Mouse (Mus musculus): ENCODE results near the gene Lrrc61. TPM values are rescaled to one million over a fixed set of nuclear protein-coding genes. Genes with fewer than 3 reads are reported as not detected.

Gene Lrrc61
- polyA plus RNA-seq, 1 experiment from 2014 or later = 9.7 TPM

- WGBS = 87% methylated on average over 4 of the region's 4 CpGs
- H3K9ac ChIP-seq (ENCODE audit: low read depth, low read length) = no peak overlapping the region
Measured at GRCm38 (mm10) chr6:48565693-48566310, 11.2 kb downstream of the Lrrc61 start.

GRCm38 (mm10) chr6:48566312-48566711 is 11.7 kb downstream of the Lrrc61 start:
- WGBS = 28% methylated on average over 5 of the region's 5 CpGs
- Histone ChIP-seq H3K4me3 (ENCODE audit: low read length) (no peak overlapping the region), H3K4me2 (replicated peaks; ENCODE audit: low read depth, low read length) (no peak overlapping the region), H3K27ac (ENCODE audit: low read depth, low read length) (peak overlapping the region; percentile 15; the same call in 1 of the 2 replicates), H3K9ac (ENCODE audit: low read depth, low read length) (no peak overlapping the region), H3K36me3 (ENCODE audit: control insufficient read depth, insufficient read depth, low read length) (no peaks in the 10 kb centered on the region), H3K4me1 (ENCODE audit: control insufficient read depth, insufficient read depth, low read length) (peaks cover 19% of the 10 kb centered on the region; the same call in 1 of the 2 replicates), H3K9me3 (ENCODE audit: control insufficient read depth, low read length) (no peaks in the 10 kb centered on the region), H3K27me3 (ENCODE audit: control insufficient read depth, insufficient read depth, low read length) (no peaks in the 10 kb centered on the region)
- peak; percentile 65; the same call in 1 of the 2 replicates for ATAC-seq (ENCODE audit: low FRiP score, low TSS enrichment)

More at GRCm38 (mm10) chr6:48565693-48566310, 11.2 kb downstream of the Lrrc61 start:
- no peak overlapping the region for H3K4me2 ChIP-seq (replicated peaks; ENCODE audit: low read depth, low read length)
- H3K36me3 ChIP-seq (ENCODE audit: control insufficient read depth, insufficient read depth, low read length) = no peaks in the 10 kb centered on the region
- H3K9me3 ChIP-seq (ENCODE audit: control insufficient read depth, low read length) = no peaks in the 10 kb centered on the region
- no peak overlapping the region for H3K4me3 ChIP-seq (ENCODE audit: low read length)
- H3K27me3 ChIP-seq (ENCODE audit: control insufficient read depth, insufficient read depth, low read length) = no peaks in the 10 kb centered on the region
- peak overlapping the region; percentile 15; the same call in 1 of the 2 replicates for H3K27ac ChIP-seq (ENCODE audit: low read depth, low read length)
- ATAC-seq (ENCODE audit: low FRiP score, low TSS enrichment) = no peak; the same call in 1 of the 2 replicates
- H3K4me1 ChIP-seq (ENCODE audit: control insufficient read depth, insufficient read depth, low read length) = peaks cover 18% of the 10 kb centered on the region; the same call in 1 of the 2 replicates

- peak; percentile 47; the same call in 1 of the 2 replicates for ATAC-seq (ENCODE audit: low FRiP score, low TSS enrichment)
- H3K27me3 ChIP-seq (ENCODE audit: control insufficient read depth, insufficient read depth, low read length) = no peaks in the 10 kb centered on the region
- no peaks in the 10 kb centered on the region for H3K9me3 ChIP-seq (ENCODE audit: control insufficient read depth, low read length)
- no peak overlapping the region for H3K4me2 ChIP-seq (replicated peaks; ENCODE audit: low read depth, low read length)
- no peak overlapping the region for H3K9ac ChIP-seq (ENCODE audit: low read depth, low read length)
- peaks cover 29% of the 10 kb centered on the region; the same call in 1 of the 2 replicates for H3K4me1 ChIP-seq (ENCODE audit: control insufficient read depth, insufficient read depth, low read length)
- peak overlapping the region; percentile 51; the same call in 1 of the 2 replicates for H3K27ac ChIP-seq (ENCODE audit: low read depth, low read length)
- no peak overlapping the region for H3K4me3 ChIP-seq (ENCODE audit: low read length)
- 75% methylated on average over 21 of the region's 21 CpGs for WGBS
- no peaks in the 10 kb centered on the region for H3K36me3 ChIP-seq (ENCODE audit: control insufficient read depth, insufficient read depth, low read length)
Measured at GRCm38 (mm10) chr6:48568036-48568984, 13.7 kb downstream of the Lrrc61 start.

GRCm38 (mm10) chr6:48569065-48569807 is 14.6 kb downstream of the Lrrc61 start:
- no peaks in the 10 kb centered on the region for H3K36me3 ChIP-seq (ENCODE audit: control insufficient read depth, insufficient read depth, low read length)
- peaks cover 30% of the 10 kb centered on the region; the same call in 1 of the 2 replicates for H3K4me1 ChIP-seq (ENCODE audit: control insufficient read depth, insufficient read depth, low read length)
- no peak overlapping the region for H3K4me2 ChIP-seq (replicated peaks; ENCODE audit: low read depth, low read length)
- no peaks in the 10 kb centered on the region for H3K9me3 ChIP-seq (ENCODE audit: control insufficient read depth, low read length)
- H3K9ac ChIP-seq (ENCODE audit: low read depth, low read length) = no peak overlapping the region
- no peak overlapping the region for H3K4me3 ChIP-seq (ENCODE audit: low read length)
- no peak for ATAC-seq (ENCODE audit: low FRiP score, low TSS enrichment)
- no peaks in the 10 kb centered on the region for H3K27me3 ChIP-seq (ENCODE audit: control insufficient read depth, insufficient read depth, low read length)
- peak overlapping the region; percentile 51; the same call in 1 of the 2 replicates for H3K27ac ChIP-seq (ENCODE audit: low read depth, low read length)
- 68% methylated on average over 8 of the region's 8 CpGs for WGBS

GRCm38 (mm10) chr6:48572014-48572413 is 17.4 kb downstream of the Lrrc61 start:
- Histone ChIP-seq H3K36me3 (ENCODE audit: control insufficient read depth, insufficient read depth, low read length) (no peaks in the 10 kb centered on the region), H3K4me2 (replicated peaks; ENCODE audit: low read depth, low read length) (peak overlapping the region; percentile 35), H3K27me3 (ENCODE audit: control insufficient read depth, insufficient read depth, low read length) (no peaks in the 10 kb centered on the region), H3K27ac (ENCODE audit: low read depth, low read length) (peak overlapping the region; percentile 73; the same call in 1 of the 2 replicates), H3K4me3 (ENCODE audit: low read length) (peak overlapping the region; percentile 11; the same call in 1 of the 2 replicates), H3K9ac (ENCODE audit: low read depth, low read length) (peak overlapping the region; percentile 28; the same call in 1 of the 2 replicates), H3K9me3 (ENCODE audit: control insufficient read depth, low read length) (no peaks in the 10 kb centered on the region), H3K4me1 (ENCODE audit: control insufficient read depth, insufficient read depth, low read length) (peaks cover 24% of the 10 kb centered on the region; the same call in 1 of the 2 replicates)
- no peak for ATAC-seq (ENCODE audit: low FRiP score, low TSS enrichment)
- 92% methylated on average over 5 of the region's 5 CpGs for WGBS

- H3K9ac ChIP-seq (ENCODE audit: low read depth, low read length) = peak within 1 kb of the TSS; percentile 28; the same call in 1 of the 2 replicates
- WGBS = 13% methylated on average over 6 of the region's 6 CpGs
- H3K9me3 ChIP-seq (ENCODE audit: control insufficient read depth, low read length) = no peaks in the 10 kb centered on the region
- peak within 1 kb of the TSS; percentile 11; the same call in 1 of the 2 replicates for H3K4me3 ChIP-seq (ENCODE audit: low read length)
- H3K27ac ChIP-seq (ENCODE audit: low read depth, low read length) = peak within 1 kb of the TSS; percentile 73; the same call in 1 of the 2 replicates
- peak; percentile 69 for ATAC-seq (ENCODE audit: low FRiP score, low TSS enrichment)
- H3K36me3 ChIP-seq (ENCODE audit: control insufficient read depth, insufficient read depth, low read length) = no peaks in the 10 kb centered on the region
- no peaks in the 10 kb centered on the region for H3K27me3 ChIP-seq (ENCODE audit: control insufficient read depth, insufficient read depth, low read length)
- peak within 1 kb of the TSS; percentile 35 for H3K4me2 ChIP-seq (replicated peaks; ENCODE audit: low read depth, low read length)
- H3K4me1 ChIP-seq (ENCODE audit: control insufficient read depth, insufficient read depth, low read length) = peaks cover 26% of the 10 kb centered on the region; the same call in 1 of the 2 replicates
Measured at GRCm38 (mm10) chr6:48572572-48573061, 18.0 kb downstream of the Lrrc61 start, which contains the start of gene Rarres2. Rarres2 (minus strand) TSS chr6:48572789.

- Histone ChIP-seq H3K27ac (ENCODE audit: low read depth, low read length) (no peak overlapping the region; the same call in 1 of the 2 replicates), H3K4me3 (ENCODE audit: low read length) (no peak overlapping the region), H3K27me3 (ENCODE audit: control insufficient read depth, insufficient read depth, low read length) (no peaks in the 10 kb centered on the region), H3K4me1 (ENCODE audit: control insufficient read depth, insufficient read depth, low read length) (peaks cover 30% of the 10 kb centered on the region), H3K36me3 (ENCODE audit: control insufficient read depth, insufficient read depth, low read length) (no peaks in the 10 kb centered on the region), H3K9ac (ENCODE audit: low read depth, low read length) (no peak overlapping the region), H3K9me3 (ENCODE audit: control insufficient read depth, low read length) (no peaks in the 10 kb centered on the region), H3K4me2 (replicated peaks; ENCODE audit: low read depth, low read length) (no peak overlapping the region)
- WGBS = 26% methylated on average over 10 of the region's 10 CpGs
- ATAC-seq (ENCODE audit: low FRiP score, low TSS enrichment) = peak; percentile 15; the same call in 1 of the 2 replicates
Measured at GRCm38 (mm10) chr6:48573280-48573679, 18.7 kb downstream of the Lrrc61 start.

- Histone ChIP-seq H3K4me3 (ENCODE audit: low read length) (no peak overlapping the region), H3K36me3 (ENCODE audit: control insufficient read depth, insufficient read depth, low read length) (no peaks in the 10 kb centered on the region), H3K27ac (ENCODE audit: low read depth, low read length) (no peak overlapping the region), H3K9ac (ENCODE audit: low read depth, low read length) (no peak overlapping the region), H3K4me2 (replicated peaks; ENCODE audit: low read depth, low read length) (no peak overlapping the region), H3K4me1 (ENCODE audit: control insufficient read depth, insufficient read depth, low read length) (peaks cover 29% of the 10 kb centered on the region), H3K9me3 (ENCODE audit: control insufficient read depth, low read length) (no peaks in the 10 kb centered on the region), H3K27me3 (ENCODE audit: control insufficient read depth, insufficient read depth, low read length) (no peaks in the 10 kb centered on the region)
- WGBS = 71% methylated on average over 3 of the region's 3 CpGs
- no peak for ATAC-seq (ENCODE audit: low FRiP score, low TSS enrichment)
Measured at GRCm38 (mm10) chr6:48573981-48574380, 19.4 kb downstream of the Lrrc61 start.

All from kidney, embryonic 14.5 days (tissue).